Mouse (Mus musculus): ENCODE results near the gene Coa3.

Gene Coa3

DNA sequence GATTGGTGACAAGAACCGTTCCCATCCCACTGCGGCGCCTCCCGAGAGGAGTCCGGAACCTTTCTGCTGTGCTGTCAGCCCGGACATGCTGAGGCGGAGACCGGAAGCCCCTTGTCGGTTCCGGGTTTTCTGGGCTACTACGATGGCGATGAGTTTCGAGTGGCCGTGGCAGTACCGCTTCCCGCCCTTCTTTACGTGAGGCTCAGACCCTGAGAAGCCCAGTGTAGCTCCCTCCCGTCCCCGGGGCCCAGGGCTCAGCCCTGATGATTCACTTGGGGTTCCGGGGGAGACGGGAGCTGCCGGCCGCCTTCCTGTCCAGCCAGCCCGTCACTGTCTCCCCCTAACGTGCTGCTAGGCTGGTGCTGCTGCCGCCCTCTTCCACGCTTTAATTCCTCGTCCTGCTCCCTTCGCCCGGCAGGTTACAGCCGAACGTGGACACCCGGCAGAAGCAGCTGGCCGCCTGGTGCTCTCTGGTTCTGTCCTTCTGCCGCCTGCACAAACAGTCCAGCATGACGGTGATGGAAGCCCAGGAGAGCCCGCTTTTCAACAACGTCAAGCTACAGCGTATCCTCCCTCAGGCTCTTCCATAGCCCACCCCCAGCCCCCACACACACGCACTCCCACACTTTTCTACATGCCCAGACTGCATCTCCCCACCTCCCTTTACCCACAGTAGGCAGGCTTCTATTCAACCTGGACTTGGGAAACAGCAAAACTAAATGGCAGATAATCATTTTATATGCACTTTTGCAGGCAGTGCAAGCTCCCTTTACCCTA, 25.1 kb downstream of the Coa3 start, which contains the start of gene Vps25:
Vps25 (plus strand) TSS at position 95 of the 777 bp plus-strand sequence.
- in situ Hi-C loops (cut with MboI, MseI): loop anchor here (10.0 kb wide), 1 partner anchor 1201 kb away; no protein-coding TSS in a partner anchor

DNA sequence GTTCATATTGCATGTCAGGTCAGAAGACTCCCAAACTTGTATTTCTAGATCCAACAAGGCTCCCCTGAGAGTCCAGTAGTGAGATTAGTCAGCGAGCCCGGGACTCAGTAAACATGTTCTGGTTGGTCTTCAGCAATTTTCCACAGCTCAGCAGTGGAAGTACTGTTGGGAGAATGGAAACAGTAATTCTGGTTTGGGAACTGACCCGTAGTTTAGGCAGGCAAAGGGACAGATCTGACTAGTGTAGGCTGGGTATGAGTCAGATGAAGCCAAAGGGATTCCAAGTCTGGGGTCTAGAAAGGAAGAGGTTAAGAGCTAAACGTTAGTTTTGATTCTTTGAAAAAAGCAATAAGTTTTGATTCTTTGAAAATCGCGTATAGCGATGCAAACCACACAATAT, 26.0 kb downstream of the Coa3 start:
- in situ Hi-C loops (cut with MboI, MseI): loop anchor here (10.0 kb wide), 1 partner anchor 1202 kb away; no protein-coding TSS in a partner anchor

- in situ Hi-C loops (cut with MboI, MseI): loop anchor here (10.0 kb wide), 1 partner anchor 1204 kb away; no protein-coding TSS in a partner anchor
Observed at GRCm38 (mm10) chr11:101251031-101251430, 27.9 kb downstream of the Coa3 start.

GRCm38 (mm10) chr11:101248258-101248994, 30.5 kb downstream of the Coa3 start:
- in situ Hi-C loops (cut with MboI, MseI): no loop called here

DNA sequence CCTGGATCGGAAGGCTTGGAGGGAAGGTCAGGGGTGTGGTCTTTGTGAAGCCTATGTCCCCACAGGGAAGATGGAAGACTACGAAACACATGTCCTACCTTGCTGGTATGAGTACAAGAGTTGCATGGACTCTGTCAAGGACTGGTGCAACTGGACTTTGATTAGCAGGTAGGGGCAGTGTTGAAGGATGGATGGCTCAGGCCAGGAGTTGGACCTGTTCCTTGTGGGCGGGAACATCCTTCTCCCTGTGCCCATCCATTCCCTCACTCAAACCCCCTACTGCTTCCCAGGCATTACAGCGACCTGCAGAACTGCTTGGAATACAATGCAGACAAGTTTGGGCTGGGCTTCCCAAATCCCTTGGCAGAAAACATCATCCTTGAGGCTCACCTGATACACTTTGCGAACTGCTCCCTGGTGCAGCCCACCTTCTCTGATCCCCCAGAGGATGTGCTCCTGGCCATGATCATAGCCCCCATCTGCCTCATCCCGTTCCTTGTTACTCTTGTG, 31.3 kb downstream of the Coa3 start:
- in situ Hi-C loops (cut with MboI, MseI): no loop called here

- in situ Hi-C loops (cut with MboI, MseI): no loop called here
Observed at GRCm38 (mm10) chr11:101246702-101247012, 32.3 kb downstream of the Coa3 start.

GRCm38 (mm10) chr11:101245855-101246701, 32.8 kb downstream of the Coa3 start, which contains the start of gene Ramp2:
Gene Ramp2 (plus strand): TSS chr11:101246028.
- in situ Hi-C loops (cut with MboI, MseI): no loop called here

GRCm38 (mm10) chr11:101245071-101245470, 33.8 kb downstream of the Coa3 start:
- in situ Hi-C loops (cut with MboI, MseI): no loop called here

- in situ Hi-C loops (cut with MboI, MseI): loop anchor here (5.0 kb wide), 1 partner anchor 56 kb away; no protein-coding TSS in a partner anchor
Observed at GRCm38 (mm10) chr11:101238071-101238647, 40.8 kb downstream of the Coa3 start.

DNA sequence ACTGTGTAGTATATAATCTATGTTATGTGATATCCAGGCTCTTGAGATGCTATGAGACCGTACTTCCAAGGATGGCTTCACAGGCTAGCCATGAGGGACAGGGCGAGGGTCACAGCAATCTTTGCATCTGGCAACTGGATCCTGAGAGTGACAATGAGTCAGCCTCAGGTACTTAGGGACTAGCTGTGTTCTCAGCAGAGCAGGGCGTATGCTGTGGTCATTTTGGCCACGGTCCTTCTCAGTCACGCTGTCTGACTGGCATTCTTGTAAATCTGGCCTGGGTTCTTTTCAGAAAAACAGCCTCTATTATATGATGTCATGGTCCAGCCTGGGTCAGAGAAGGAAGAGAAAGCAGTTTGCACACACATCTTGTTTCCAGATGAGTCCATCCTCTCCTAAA, 42.1 kb downstream of the Coa3 start:
- in situ Hi-C loops (cut with MboI, MseI): loop anchor here (5.0 kb wide), 1 partner anchor 54 kb away; no protein-coding TSS in a partner anchor

DNA sequence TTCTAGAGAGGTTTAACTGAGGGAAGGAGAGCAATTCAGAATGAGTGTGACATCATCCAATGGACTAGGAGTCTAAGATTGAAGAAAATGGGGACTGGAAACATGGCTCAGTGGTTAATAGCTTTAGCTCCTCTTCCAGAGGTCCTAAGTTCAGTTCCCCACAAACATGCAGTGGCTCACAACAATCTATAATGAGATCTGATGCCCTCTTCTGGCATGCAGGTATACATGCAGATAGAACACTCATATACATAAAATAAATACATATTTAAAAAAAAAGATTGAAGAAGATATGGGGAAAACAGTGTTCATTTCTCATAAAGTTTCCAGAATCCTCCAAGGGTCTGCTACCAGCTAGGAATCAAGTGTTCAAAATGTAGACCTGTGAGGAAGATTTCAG, 43.5 kb downstream of the Coa3 start:
- in situ Hi-C loops (cut with MboI, MseI): loop anchor here (5.0 kb wide), 1 partner anchor 53 kb away; no protein-coding TSS in a partner anchor

DNA sequence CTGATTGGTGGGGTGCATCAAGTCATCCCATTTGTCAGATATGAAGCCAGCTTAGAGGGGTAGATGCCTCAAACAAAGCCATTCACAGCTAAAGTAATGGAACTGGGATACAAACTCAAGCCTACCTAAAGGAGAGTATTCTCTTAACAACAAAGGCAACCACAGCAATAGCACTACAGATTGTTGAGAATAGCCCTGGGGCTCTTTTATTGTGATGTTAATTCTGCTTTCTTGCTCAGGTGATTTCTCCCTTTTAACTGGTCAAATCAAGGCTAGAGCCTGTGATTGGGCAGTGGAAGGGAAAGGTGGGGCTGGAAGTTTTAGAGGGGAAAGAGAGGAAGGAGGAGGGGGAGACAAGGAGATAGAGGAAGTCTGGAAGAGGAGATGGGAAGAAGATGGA, 44.8 kb downstream of the Coa3 start:
- in situ Hi-C loops (cut with MboI, MseI): no loop called here

DNA sequence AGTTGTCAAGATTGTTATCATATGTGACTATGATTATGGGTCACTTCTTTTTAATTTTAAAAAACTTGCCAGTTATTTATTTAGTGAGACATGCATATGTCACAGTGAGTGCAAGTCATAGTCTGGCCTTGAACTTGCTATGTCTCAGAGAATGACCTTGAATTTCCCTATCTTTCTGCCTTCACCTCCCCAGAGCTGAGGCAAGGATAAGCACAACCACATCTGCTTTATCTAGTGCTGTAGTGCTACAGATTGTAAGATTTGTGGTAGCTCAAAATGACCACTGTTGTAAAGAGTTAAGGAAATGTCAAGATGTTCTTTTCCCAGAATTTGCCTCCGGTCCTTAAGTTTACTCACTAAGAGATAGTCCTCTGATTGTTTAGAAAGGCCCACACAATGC, 45.7 kb downstream of the Coa3 start:
- in situ Hi-C loops (cut with MboI, MseI): no loop called here

DNA sequence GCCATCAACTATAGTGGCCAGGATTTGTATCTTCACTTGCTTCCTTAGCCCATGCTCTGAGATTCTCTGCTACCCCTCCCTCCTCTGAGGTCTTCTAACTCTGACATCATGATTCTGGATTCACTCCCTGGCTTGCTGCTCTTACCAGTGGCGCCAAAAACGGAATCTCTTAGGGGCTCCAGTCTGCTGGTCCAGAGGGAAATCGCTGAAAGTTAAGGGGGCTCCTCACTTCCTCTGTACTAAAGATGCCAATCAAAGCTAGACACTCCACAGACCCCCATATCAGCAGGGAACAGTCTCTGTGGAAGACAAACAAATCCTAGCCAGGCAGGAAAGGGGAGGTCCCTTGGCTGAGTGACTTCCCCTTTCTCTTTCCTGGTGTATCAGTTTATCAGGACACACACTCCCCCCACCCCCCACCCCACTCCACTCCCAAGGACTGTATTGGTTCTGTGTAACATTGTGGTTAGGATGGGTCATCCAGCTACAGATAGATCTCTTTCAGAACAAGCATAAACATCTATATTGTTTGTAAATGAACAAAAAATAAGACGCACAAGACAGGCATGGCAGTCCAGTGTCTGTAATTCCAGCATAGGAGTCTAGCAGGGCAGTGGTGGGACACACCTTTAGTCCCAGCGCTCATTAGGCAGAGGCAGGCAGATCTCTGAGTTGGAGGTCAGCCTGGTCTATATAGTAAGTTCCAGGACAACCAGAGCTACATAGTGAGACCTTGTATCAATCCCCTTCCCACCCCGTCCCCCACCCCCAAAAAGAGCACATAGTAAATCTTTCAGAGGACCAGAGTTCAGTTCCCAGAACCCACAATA, 46.7 kb downstream of the Coa3 start:
- in situ Hi-C loops (cut with MboI, MseI): no loop called here

- in situ Hi-C loops (cut with MboI, MseI): no loop called here
Observed at GRCm38 (mm10) chr11:101230991-101231871, 47.7 kb downstream of the Coa3 start.

- in situ Hi-C loops (cut with MboI, MseI): no loop called here
Observed at GRCm38 (mm10) chr11:101230526-101230925, 48.4 kb downstream of the Coa3 start.

- in situ Hi-C loops (cut with MboI, MseI): no loop called here
Observed at GRCm38 (mm10) chr11:101230061-101230511, 48.8 kb downstream of the Coa3 start.

- in situ Hi-C loops (cut with MboI, MseI): no loop called here
Observed at GRCm38 (mm10) chr11:101229361-101229900, 49.5 kb downstream of the Coa3 start.

Data from regulatory T cell (primary cell).